Mouse (Mus musculus): Measurements from ENCODE around the gene Ndufa11.

The Ndufa11 gene

DNA sequence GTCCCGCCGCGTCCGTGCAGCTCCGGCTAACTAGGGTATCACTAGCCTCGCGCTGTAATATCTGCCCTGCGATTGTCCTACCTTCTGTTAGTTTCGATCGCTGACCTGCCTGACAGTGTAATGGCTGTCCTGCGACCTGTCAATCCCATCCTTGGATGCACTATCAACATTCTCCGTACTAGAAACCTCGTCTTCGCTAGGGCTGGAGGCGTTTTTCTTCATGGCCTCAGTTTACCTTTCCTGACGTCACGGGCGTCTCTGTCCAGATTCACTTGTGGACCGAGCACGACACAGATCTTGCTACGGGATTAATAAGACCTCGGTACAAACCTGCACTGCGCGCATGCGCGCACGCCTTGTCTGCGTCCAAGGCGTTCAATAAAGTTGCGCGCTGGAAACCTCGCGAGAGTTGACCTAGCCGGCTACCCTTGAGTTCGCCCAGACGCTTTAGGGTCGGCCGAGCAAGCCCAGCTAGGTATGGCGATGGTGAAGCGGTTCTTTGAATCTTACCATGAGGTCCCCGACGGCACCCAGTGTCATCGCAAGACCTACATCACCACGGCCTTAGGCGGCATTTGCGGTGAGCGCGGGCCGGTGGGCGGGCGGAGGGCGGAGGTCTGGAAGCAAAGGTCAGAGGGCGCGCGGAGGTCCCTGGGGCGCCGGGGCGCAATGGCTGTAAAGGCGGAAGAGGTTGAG lies at the start of gene Ndufa11, which contains the start of gene Vmac:
Gene Ndufa11, plus strand, starts transcription at position 405 of the 696 bp plus-strand sequence.
Gene Vmac, minus strand, starts transcription at position 660 of the 696 bp plus-strand sequence.
- DNase-seq, result peak; percentile 93 to 96

DNA sequence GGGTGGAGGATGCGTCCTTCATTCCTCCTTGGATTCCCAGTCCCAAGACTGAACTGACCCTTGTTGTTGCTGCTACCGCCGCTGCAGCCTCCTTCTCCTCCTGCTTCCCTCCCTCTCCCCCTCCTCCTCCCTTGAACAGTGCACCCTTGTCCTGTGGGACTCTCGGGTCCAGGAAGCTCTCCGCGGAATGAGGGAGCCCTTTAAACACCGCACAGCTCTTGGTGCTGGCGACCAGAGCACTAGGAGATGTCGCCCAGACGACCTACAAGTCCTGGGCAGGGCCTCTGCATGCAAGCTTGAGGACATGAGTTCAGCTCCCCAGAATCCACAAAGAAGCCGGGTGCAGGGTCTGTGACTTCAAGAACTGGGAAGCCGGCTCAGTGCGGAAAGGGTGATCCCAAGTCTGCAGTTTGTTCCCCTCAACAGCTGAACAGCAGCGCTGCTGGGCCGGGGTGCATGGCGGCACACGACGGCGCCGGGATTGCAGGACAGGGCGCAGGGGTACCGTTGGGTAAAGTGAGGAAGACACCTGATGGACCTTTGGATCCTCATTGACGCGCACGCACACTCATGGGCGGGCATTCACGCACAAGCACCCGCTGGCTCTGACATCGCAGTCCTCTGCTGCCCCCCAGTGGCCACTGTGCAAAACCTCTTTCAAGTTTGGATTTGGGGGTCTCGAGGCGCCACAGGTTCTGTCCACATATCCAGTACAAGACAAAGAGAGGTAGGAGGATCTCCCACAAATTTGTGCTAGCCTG lies 49.0 kb upstream of the Ndufa11 start:
- peak; percentile 71 to 82 for DNase-seq

DNA sequence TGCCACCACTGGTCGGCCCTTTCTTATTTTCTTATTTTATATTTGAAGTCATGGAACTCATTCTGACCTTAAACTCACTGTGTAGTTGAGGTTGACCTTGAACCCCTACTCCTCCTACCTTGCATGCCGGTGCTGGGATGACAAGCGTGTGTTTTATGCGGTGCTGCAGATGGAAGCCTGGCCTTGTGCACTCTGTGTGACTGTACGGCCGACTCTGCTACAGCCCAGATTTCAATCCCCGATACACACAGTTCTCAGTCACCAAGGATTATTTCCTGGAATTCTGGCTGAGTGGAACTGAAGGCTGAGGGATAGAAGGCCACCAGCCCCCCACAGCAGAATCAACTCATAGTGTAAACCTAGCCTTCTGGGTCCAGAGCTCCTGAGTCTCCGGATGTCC lies 47.8 kb upstream of the Ndufa11 start:
- DNase-seq, result no peak

GRCm38 (mm10) chr17:56672941-56673646 lies 44.5 kb upstream of the Ndufa11 start, which contains the start of gene Ranbp3:
TSS of gene Ranbp3 (plus strand) at chr17:56673294.
- peak; percentile 99 for DNase-seq

DNA sequence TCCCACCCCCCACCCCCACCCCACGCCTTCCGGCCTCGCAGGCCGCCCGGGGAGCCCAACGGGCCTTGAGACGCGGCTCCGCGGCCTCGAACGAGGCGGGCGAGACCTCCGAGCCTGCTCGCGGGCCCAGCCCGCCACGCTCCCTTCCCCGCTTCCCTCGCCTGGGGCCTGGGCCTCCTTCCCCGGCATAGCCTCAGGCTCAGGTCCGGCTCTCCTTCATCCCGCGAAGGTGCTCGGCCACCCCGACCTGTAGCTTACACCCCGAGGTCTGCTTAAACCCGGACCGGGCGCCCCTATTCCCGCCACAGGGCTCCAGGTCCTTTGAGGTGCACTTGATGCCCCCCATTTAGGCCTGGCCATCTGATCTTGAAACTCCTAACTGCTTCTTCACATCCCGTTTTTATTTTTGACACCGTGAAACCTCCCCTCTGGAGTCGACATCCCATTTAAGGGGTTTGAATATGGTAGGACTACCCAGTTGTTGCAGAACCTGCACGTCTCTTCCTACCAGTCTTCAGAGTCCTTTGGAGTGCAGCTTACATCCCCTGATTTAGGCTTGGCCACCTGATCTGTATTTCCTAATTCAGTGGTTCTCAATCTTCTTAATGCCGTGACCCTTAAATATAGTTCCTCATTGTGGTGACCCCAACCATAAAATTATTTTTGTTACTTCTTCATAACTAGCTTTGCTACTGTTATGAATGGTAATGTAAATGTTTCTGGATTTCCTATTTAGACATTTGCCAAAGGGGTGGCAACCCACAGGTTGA lies 43.7 kb upstream of the Ndufa11 start:
- DNase-seq, result peak; percentile 12 to 13

GRCm38 (mm10) chr17:56681791-56682190 lies 35.8 kb upstream of the Ndufa11 start:
- DNase-seq, result no peak

DNA sequence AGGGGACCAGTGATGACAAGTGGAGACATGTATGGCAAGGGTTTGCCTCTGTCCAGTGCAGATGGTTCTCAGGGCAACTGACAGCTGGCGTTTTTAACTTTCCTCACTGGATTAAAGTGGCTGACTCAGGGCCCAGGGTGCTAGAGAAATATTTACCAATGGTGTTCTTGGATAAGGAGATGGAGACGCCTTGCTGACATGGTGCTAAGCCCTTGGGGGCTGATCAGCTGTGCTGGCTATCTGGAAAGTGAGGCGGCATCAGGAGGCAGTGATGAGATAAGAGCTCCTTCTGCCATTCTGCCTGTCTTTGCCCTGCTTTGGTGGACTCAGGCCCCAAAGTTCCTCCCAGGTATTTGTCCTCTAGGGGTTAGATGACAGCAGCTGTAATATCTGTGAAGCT lies 34.7 kb upstream of the Ndufa11 start:
- DNase-seq, result no peak

DNA sequence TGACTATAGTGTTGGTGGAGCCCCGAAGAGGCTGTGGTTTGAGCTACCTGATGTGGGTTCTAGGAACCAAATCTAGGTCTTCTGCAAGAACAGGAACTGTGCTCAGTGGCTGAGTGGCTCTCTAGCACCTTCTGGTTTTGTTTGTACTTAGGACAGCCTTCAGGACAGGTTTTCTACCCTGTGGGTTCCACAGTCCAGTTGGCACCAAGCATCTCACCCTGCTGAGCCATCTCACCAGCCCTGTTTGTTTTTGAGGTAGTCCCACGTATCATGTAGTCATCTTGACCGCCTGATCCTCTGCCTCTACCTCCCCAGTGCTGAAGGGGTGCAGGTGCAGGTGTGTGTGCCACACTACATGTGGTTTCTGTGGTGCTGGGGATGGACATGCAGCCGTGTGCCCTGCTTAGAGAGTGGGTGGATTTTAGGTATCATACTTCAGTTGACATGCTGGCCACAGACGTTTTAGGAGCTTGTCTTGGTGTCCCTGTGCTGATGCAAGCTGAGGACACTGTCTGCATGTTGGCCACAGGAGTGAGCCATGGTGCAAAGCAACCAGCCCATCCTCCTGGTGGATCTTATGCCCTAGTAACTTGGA lies 33.9 kb upstream of the Ndufa11 start:
- DNase-seq, result no peak

DNA sequence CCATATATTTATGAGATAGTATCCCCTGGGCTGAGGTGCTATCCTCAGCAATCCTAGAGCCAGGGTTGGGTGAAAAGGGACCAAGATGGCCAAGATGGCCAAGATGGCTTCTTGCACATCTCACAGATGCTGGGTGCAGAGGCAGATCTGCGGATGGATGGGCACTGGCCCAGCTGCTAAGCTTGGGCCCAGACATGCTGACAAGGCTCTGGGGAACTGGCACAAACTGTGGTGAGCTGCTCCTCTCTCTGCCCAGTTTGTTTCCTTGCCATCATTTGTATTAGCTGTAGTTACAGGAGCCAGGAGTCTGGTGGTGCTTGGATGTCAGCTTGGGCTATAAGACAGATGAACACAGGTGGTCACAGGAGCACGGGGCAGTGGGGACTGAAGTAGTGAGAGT lies 32.9 kb upstream of the Ndufa11 start:
- no peak for DNase-seq

GRCm38 (mm10) chr17:56686801-56687200 lies 30.8 kb upstream of the Ndufa11 start:
- DNase-seq, result no peak

DNA sequence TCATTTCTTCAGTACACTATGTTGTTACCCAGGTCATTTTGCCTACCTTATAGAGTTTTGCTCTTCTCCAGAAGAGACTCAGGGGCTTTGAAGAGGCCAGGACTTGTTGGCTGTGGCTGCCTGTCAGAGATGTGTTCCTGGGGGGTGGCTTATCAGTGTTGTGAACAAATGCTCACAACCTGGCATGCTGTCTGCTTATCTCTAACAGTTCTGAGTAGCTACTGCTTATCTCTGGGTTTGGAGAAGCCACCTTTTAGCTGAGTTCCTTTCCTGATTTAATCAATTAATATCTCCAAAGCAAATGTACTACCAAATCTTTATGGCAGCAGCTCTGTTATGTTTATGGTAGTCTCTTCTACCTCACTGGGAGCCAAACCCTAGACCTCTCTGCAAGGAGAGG lies 29.5 kb upstream of the Ndufa11 start:
- DNase-seq, result no peak

DNA sequence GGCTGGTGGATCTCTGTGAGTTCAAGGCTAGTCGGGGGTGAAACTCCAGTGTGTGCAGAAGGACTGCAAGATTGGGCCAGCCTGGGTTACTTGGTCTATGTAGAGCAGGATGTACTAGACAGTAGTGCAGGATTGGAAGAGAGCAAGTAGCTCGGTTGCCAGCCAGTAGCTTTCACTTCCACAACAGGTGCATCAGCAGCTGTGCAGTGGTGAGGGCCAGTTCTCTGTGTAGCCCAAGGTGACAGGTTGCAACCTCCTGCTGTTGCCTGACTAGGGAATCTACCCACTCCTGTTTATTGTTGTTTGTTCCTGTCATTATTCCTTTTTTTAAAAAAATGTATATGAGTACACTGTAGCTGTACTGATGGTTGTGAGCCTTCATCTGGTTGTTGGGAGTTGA lies 28.9 kb upstream of the Ndufa11 start:
- no peak for DNase-seq

DNA sequence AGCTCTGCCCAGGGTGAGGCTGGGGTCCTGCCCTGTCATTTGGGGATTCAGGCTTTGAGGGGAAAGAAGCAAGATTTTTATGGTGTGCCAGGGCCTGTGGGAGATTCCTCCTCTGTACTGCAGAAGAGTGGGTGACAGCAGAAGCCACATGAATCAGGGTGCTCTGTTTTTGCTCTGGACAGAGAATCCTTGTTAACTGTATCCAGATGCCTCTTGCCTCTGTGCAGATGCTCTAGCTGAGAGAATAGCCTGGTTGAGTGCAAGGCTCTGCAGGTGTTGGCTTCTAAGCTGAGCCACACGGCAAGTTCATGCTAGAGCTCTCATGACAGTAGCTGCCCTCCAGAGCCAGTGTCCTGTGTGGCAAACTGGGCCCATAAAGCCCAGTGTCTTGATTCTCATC lies 24.2 kb upstream of the Ndufa11 start:
- DNase-seq, result no peak

GRCm38 (mm10) chr17:56693851-56694310 lies 23.7 kb upstream of the Ndufa11 start:
- peak in 1 of 2 experiments; percentile 29 for DNase-seq

- DNase-seq, result no peak
Measured at GRCm38 (mm10) chr17:56700451-56700850, 17.1 kb upstream of the Ndufa11 start.

DNA sequence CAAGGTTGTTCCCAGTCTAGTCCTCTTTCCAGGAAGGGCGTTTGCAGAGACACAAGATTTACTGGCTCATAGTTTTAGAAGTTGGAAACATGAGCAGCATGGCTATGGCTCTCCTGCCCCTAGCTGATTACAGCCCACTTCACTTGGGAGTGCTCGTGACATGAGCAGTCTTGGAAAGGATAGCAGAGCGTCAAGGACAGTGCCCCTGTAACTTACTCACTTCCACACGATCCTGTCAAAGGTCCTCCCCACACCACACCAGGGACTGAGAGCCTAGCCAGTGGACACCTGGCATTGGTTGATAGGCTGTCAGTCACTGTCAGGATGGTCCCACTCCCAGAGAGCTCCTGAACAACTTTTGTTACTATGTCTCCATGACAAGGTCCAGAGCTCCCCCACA lies 14.5 kb upstream of the Ndufa11 start:
- DNase-seq, result no peak

GRCm38 (mm10) chr17:56706515-56706914 lies 11.1 kb upstream of the Ndufa11 start:
- DNase-seq, result no peak

DNA sequence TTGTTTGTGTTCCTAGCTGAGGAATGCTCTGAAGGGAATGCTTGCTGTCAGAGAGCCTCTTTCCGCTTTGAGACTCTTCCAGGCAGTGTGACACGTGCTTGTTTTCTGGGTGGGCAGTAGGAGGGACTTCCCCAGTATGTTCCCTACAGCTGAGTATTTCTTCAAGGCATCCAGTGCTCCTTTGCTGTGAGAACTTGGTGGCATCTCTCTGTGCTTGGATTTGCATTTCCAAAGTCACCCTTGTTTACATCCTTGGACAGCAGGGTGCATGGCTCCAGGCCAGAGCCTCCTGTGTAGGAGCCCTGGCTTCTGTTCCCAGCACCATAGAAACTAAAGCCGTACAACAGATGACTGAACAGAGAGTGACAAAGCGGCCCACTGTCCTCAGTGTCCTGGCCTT lies 8.9 kb upstream of the Ndufa11 start:
- no peak for DNase-seq

- no peak for DNase-seq
Measured at GRCm38 (mm10) chr17:56709708-56710107, 7.9 kb upstream of the Ndufa11 start.

DNA sequence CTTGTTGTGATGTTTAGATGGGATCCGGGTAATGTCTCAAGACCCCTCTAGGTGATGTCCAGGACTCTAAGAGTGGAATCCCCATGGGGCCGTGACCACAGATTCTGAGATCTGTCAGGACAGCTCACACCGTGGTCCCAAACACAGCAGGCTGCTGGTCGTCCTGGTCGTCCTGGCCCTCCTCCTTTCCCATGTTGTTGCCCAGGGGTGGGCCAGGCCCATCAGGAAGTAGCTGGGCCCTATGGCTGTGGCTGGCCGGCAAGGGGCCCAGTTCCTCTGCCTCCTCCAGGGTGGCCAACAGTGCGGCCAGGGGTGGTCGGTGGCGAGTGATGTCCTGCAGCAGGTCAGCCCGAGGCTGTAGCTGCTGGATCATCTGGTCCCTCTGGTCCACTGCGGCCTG lies 2.2 kb upstream of the Ndufa11 start:
- DNase-seq, result no peak

GRCm38 (mm10) chr17:56715914-56716654 lies 1.5 kb upstream of the Ndufa11 start:
- no peak for DNase-seq

Data from lung, adult 18-20 months (tissue).